Mouse (Mus musculus): ENCODE results near the gene Dnajc22. TPM values are rescaled to one million over a fixed set of nuclear protein-coding genes. Genes with fewer than 3 reads are reported as not detected.
A peak's percentile ranks its signal among the peaks of the same experiment; 100 is the strongest.
"Not testable (repeated sequence)": the region's sequence is repeated elsewhere in the genome, so short reads cannot be mapped to it uniquely, and the experiment has no call there.

The Dnajc22 gene
- polyA plus RNA-seq, 1 experiment from 2014 or later: 37.4 TPM

DNA sequence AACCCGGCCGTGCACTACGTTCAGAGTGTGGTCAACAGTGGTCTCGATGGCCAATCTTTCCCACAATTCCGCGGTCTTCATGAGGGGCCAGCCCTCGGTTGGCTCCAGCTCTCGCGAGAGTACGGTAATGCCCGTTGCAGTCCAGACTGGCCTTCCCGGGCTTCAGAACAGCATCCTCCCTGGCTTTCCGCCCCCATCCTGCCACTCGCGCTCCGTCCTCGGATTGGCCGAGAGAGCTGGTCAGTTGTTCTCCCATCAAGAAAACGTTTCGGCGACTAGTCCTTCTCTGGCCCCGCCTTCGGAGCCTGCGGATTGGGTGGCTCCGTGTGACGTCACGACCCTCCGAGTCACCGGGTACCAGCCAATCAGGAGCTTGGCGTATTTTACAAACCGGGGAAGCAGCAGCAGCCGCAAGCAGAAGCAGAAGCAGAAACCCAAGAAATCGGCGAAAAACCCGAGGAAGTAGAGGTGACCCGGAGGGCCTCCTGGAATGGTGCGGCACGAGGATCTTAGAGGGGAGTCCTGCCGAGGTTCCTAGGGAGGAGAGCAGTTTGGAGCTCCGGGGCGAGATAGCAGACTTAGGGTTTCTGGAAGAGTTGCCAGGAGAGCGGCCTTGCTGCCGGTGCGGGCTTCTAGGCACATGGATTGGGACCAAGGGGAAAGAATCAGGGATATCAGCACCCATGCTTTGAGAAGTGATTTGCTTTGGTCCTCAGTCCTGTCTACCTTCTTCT, 18.2 kb upstream of the Dnajc22 start:
- H3K27ac ChIP-seq: peak overlapping the region; percentile 93
- under 1% methylated on average over 44 of the region's 44 CpGs for WGBS
- H3K4me2 ChIP-seq (replicated peaks): peak overlapping the region; percentile 90
- H3K9me3 ChIP-seq: no peaks in the 10 kb centered on the region
- peaks cover 25% of the 10 kb centered on the region for H3K4me1 ChIP-seq (replicated peaks)
- ATAC-seq: peak; percentile 98
- H3K36me3 ChIP-seq: peaks cover 10% of the 10 kb centered on the region; the same call in 1 of the 2 replicates
- H3K27me3 ChIP-seq (replicated peaks): no peaks in the 10 kb centered on the region
- peak overlapping the region; percentile 74 for H3K9ac ChIP-seq
- H3K4me3 ChIP-seq (replicated peaks): peak overlapping the region; percentile 68

DNA sequence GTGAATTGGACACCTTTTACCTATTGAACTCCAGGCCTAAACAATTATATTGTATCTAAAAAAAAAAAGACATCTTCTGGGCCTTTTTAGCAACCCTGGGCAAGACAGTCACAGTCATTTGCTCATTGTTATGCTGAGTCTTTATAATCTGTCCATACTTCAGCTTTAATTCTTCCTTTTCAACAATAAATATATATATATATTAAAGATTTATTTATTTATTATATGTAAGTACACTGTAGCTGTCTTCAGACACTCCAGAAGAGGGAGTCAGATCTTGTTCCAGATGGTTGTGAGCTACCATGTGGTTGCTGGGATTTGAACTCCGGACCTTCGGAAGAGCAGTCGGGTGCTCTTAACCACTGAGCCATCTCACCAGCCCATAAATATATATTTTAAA, 17.0 kb upstream of the Dnajc22 start:
- peak overlapping the region; percentile 90 for H3K4me2 ChIP-seq (replicated peaks)
- H3K4me3 ChIP-seq (replicated peaks): peak overlapping the region; percentile 68; the same call in 1 of the 2 replicates
- not testable (repeated sequence) for H3K9ac ChIP-seq; ATAC-seq; H3K9me3 ChIP-seq; H3K27ac ChIP-seq; H3K27me3 ChIP-seq (replicated peaks)
- peaks cover 25% of the 10 kb centered on the region for H3K4me1 ChIP-seq (replicated peaks)
- peaks cover 15% of the 10 kb centered on the region; the same call in 1 of the 2 replicates for H3K36me3 ChIP-seq
- 90% methylated on average over 3 of the region's 3 CpGs for WGBS

GRCm38 (mm10) chr15:99078181-99078910, 14.6 kb upstream of the Dnajc22 start:
- no peaks in the 10 kb centered on the region for H3K9me3 ChIP-seq
- 0 out of 2 replicates have a peak, but pooled peaks cover under 1% of the 10 kb centered on the region for H3K27me3 ChIP-seq (replicated peaks)
- peaks cover 32% of the 10 kb centered on the region for H3K36me3 ChIP-seq
- no peak overlapping the region for H3K27ac ChIP-seq
- H3K4me1 ChIP-seq (replicated peaks): peaks cover 28% of the 10 kb centered on the region
- 74% methylated on average over 15 of the region's 15 CpGs for WGBS
- ATAC-seq: no peak
- H3K4me2 ChIP-seq (replicated peaks): no peak overlapping the region
- H3K4me3 ChIP-seq (replicated peaks): no peak overlapping the region
- no peak overlapping the region for H3K9ac ChIP-seq

DNA sequence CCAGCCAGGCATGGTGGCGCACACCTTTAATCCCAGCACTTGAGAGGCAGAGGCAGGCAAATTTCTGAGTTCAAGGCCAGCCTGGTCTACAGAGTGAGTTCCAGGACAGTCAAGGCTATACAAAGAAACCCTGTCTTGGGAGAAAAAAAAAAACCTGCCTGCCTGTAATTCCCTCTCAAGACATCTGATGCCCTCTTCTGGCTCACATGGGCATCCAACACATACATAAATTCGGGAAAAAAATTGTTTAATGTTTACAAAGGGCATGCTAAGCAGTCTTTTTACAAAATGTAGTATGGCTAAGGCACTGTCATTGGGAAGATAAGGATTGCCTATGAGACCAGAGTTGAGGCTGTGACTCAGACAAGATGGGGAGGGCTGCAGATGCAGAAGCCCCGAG, 13.2 kb upstream of the Dnajc22 start:
- Histone ChIP-seq H3K27me3 (replicated peaks) (peaks cover 3% of the 10 kb centered on the region; the same call in 1 of the 2 replicates), H3K9me3 (no peaks in the 10 kb centered on the region), H3K4me3 (replicated peaks) (no peak overlapping the region), H3K36me3 (peaks cover 32% of the 10 kb centered on the region), H3K27ac (no peak overlapping the region), H3K9ac (no peak overlapping the region), H3K4me1 (replicated peaks) (peaks cover 35% of the 10 kb centered on the region), H3K4me2 (replicated peaks) (no peak overlapping the region)
- WGBS: 80% methylated on average over 3 of the region's 3 CpGs
- ATAC-seq: no peak

GRCm38 (mm10) chr15:99082322-99082721, 10.6 kb upstream of the Dnajc22 start:
- 96% methylated on average over 12 of the region's 12 CpGs for WGBS
- peaks cover 22% of the 10 kb centered on the region for H3K27me3 ChIP-seq (replicated peaks)
- peaks cover 21% of the 10 kb centered on the region; the same call in 1 of the 2 replicates for H3K4me1 ChIP-seq (replicated peaks)
- H3K36me3 ChIP-seq: peaks cover 27% of the 10 kb centered on the region
- no peaks in the 10 kb centered on the region for H3K9me3 ChIP-seq
- no peak overlapping the region for H3K4me2 ChIP-seq (replicated peaks)
- H3K9ac ChIP-seq: no peak overlapping the region
- no peak overlapping the region for H3K27ac ChIP-seq
- no peak overlapping the region for H3K4me3 ChIP-seq (replicated peaks)
- ATAC-seq: no peak

- H3K27ac ChIP-seq: no peak overlapping the region
- H3K9me3 ChIP-seq: no peaks in the 10 kb centered on the region
- peaks cover 26% of the 10 kb centered on the region for H3K36me3 ChIP-seq
- H3K27me3 ChIP-seq (replicated peaks): peaks cover 27% of the 10 kb centered on the region
- H3K9ac ChIP-seq: no peak overlapping the region
- peaks cover 22% of the 10 kb centered on the region for H3K4me1 ChIP-seq (replicated peaks)
- H3K4me2 ChIP-seq (replicated peaks): no peak overlapping the region
- no peak overlapping the region for H3K4me3 ChIP-seq (replicated peaks)
- ATAC-seq: no peak
- WGBS: 87% methylated on average over 16 of the region's 16 CpGs
These were observed 10.1 kb upstream of the Dnajc22 start for GRCm38 (mm10) chr15:99082840-99083239.

- Histone ChIP-seq H3K4me1 (replicated peaks) (peaks cover 26% of the 10 kb centered on the region), H3K4me2 (replicated peaks) (no peak overlapping the region), H3K9me3 (no peaks in the 10 kb centered on the region), H3K4me3 (replicated peaks) (no peak overlapping the region), H3K36me3 (peaks cover 22% of the 10 kb centered on the region), H3K9ac (no peak overlapping the region), H3K27ac (peak overlapping the region; percentile 74; the same call in 1 of the 2 replicates), H3K27me3 (replicated peaks) (peaks cover 31% of the 10 kb centered on the region)
- peak; percentile 21; the same call in 1 of the 2 replicates for ATAC-seq
- 67% methylated on average over 9 of the region's 9 CpGs for WGBS
These were observed 9.7 kb upstream of the Dnajc22 start for GRCm38 (mm10) chr15:99083258-99083657.

- peaks cover 31% of the 10 kb centered on the region for H3K4me1 ChIP-seq (replicated peaks)
- peaks cover 39% of the 10 kb centered on the region for H3K27me3 ChIP-seq (replicated peaks)
- WGBS: 10% methylated on average over 11 of the region's 11 CpGs
- peak overlapping the region; percentile 74 for H3K27ac ChIP-seq
- H3K4me2 ChIP-seq (replicated peaks): peak overlapping the region; percentile 48
- peaks cover 22% of the 10 kb centered on the region for H3K36me3 ChIP-seq
- H3K9ac ChIP-seq: peak overlapping the region; percentile 26; the same call in 1 of the 2 replicates
- peak; percentile 83 for ATAC-seq
- no peak overlapping the region for H3K4me3 ChIP-seq (replicated peaks)
- H3K9me3 ChIP-seq: no peaks in the 10 kb centered on the region
These were observed 9.0 kb upstream of the Dnajc22 start for GRCm38 (mm10) chr15:99083867-99084557.

DNA sequence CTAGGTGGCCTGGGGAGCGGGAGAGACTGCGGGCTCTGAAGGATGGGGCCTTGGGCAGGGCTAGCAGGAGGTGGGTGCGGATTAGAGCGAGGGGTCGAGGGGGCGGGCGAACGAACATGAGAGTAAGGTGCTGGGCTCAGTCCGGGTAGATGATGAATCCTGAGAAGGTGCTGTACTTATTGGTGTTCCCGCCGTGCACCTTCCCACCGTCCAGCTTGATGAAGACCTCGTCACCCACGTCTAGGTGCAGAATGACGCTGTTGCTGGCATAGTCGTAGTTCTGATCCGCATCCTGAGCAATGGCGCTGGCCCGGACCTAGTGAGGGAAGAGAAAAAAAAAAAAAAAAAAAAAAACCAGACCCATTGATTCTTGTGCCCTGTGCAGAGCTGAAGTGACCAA, 8.4 kb upstream of the Dnajc22 start:
- peak overlapping the region; percentile 48 for H3K4me2 ChIP-seq (replicated peaks)
- H3K27ac ChIP-seq: 0 out of 2 replicates have a peak overlapping the region, but pooled peaks have one; percentile 15
- no peaks in the 10 kb centered on the region for H3K9me3 ChIP-seq
- peaks cover 22% of the 10 kb centered on the region for H3K36me3 ChIP-seq
- no peak for ATAC-seq
- no peak overlapping the region for H3K4me3 ChIP-seq (replicated peaks)
- 16% methylated on average over 19 of the region's 19 CpGs for WGBS
- peaks cover 35% of the 10 kb centered on the region for H3K4me1 ChIP-seq (replicated peaks)
- H3K27me3 ChIP-seq (replicated peaks): peaks cover 45% of the 10 kb centered on the region
- peak overlapping the region; percentile 26; the same call in 1 of the 2 replicates for H3K9ac ChIP-seq

GRCm38 (mm10) chr15:99085997-99086396, 7.0 kb upstream of the Dnajc22 start:
- Histone ChIP-seq H3K27ac (no peak overlapping the region), H3K27me3 (replicated peaks) (peaks cover 56% of the 10 kb centered on the region)
- 79% methylated on average over 4 of the region's 4 CpGs for WGBS

DNA sequence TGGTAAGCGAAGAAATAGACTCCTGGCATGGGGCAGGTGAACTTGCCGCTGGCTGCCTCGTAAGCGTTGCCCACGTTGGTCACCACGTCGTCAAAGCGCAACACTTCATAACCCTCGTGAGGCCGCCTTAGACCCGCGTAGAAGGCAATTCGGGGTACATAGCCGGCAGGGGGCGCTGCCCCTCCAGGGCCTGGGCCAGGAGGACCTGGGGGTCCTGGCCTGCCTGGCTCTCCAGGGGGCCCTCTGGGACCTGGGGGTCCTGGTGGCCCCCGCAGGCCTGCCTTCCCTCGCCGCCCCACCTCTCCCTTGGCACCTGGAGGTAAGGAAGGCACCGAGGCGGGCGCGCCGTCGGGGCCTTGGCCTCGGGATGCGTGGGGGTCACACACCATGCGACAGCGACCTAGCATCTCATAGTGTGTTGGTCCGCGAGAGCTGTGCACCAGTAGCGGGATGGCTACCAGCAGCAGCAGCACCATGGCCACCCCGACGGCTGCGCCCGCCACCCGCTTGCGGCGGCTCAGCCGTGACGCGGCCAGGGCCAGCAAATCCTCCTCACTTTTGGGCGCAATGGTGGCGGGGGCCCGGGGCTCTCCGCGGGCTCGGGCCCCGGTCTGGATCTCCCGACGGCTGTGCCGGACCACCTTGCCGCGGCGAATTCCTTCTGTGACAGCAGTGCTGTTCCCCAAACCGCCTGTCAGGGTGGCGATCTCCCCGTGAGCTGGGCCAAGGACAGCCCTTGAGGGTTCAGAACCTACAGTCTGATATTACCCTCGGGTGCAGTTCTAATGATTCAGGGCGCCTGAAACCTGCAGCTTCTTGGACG, 5.5 kb upstream of the Dnajc22 start, which contains the start of gene C1ql4:
Gene C1ql4, minus strand, starts transcription at position 565 of the 823 bp plus-strand sequence.
- Histone ChIP-seq H3K4me3 (replicated peaks) (peak within 1 kb of the TSS; percentile 26), H3K9ac (no peak within 1 kb of the TSS), H3K27me3 (replicated peaks) (peaks cover 69% of the 10 kb centered on the region), H3K4me2 (replicated peaks) (peak within 1 kb of the TSS; percentile 61), H3K27ac (no peak within 1 kb of the TSS), H3K4me1 (replicated peaks) (peaks cover 35% of the 10 kb centered on the region), H3K36me3 (peaks cover 7% of the 10 kb centered on the region), H3K9me3 (no peaks in the 10 kb centered on the region)
- 7% methylated on average over 60 of the region's 60 CpGs for WGBS
- no peak for ATAC-seq

More at GRCm38 (mm10) chr15:99085997-99086396, 7.0 kb upstream of the Dnajc22 start:
- no peaks in the 10 kb centered on the region for H3K9me3 ChIP-seq
- peaks cover 17% of the 10 kb centered on the region for H3K36me3 ChIP-seq
- H3K4me1 ChIP-seq (replicated peaks): peaks cover 35% of the 10 kb centered on the region
- H3K4me3 ChIP-seq (replicated peaks): no peak overlapping the region
- H3K9ac ChIP-seq: no peak overlapping the region
- no peak for ATAC-seq
- H3K4me2 ChIP-seq (replicated peaks): no peak overlapping the region
